Mouse (Mus musculus): ENCODE results near the gene Loxl4.

- TF ChIP-seq POLR2A (IDR thresholded peaks at IDR 0.05; ENCODE audit: extremely low read depth, insufficient read depth, low read length), result no peak
- TF ChIP-seq CTCF (IDR thresholded peaks at IDR 0.05; ENCODE audit: extremely low read depth, insufficient read depth, low read length), result no peak
Observed at GRCm38 (mm10) chr19:42653091-42653490, 40.5 kb upstream of the Loxl4 start.
